Mouse (Mus musculus) cerebellum, adult 9-10 months (tissue): ENCODE measurements around the gene Cd6.
A peak's percentile ranks its signal among the peaks of the same experiment; 100 is the strongest.

Experiments
- DNase-seq: peaks from one replicate; pipeline ENCODE4 v3.0.0; 2022

Cd6 gene

DNA sequence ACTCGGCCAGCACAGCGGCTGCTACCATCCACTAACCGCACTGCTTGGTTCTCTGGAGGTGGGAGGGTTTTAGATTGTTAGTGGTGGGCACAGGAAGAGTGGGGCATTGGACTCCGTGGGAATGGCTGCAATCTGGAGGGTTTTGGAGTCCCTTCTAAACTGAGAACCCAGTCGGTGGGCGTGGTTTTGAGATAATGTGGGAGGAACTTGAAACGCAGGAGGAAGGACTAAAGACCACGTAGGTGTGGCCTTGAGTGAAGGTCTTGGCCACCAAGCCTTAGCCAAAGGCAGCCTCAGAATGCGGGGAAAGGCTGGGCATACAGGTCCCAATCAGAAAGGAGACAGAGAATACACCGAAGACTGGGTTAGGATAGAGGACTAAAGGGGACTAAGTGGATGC lies 31.3 kb downstream of the Cd6 start:
- DNase-seq: no peak

DNA sequence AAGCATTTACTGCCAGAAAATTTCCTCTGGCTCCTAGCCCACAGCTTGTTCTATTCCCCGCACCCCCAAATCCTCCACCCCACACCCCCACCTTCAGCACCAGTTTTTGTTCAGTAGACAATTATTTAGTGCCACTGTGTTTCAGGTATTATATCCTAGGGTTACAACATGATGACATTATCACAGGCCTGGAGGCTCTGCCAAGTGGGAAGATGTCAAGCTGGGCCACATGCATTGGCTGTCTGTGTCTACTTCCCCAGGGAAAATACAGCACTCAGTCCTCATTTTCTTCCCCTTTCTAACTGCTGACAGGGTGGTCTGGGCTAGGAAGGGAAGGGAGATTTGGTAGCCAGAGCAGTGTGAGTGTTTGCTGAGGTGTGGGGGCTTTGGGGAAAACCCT lies 34.9 kb downstream of the Cd6 start:
- DNase-seq: no peak

DNA sequence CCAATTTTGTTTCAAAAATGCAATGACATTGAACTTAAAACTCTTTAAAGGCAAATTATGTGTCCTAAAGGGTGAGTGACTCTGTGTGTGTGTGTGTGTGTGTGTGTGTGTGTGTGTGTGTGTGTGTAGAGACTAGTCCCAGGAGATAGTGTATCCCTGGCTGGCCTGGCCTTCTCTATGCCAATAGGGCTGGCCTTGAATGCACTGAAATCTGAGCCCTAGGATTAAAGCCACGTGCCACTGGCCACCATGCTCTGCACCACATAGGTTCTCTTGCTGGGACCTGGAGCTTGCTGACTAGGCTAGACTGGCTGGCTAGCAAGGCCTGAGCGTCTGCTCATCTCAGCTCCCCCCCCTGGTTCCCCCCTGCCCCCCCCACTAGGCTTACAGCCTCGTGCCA lies 36.8 kb downstream of the Cd6 start:
- no peak for DNase-seq

DNA sequence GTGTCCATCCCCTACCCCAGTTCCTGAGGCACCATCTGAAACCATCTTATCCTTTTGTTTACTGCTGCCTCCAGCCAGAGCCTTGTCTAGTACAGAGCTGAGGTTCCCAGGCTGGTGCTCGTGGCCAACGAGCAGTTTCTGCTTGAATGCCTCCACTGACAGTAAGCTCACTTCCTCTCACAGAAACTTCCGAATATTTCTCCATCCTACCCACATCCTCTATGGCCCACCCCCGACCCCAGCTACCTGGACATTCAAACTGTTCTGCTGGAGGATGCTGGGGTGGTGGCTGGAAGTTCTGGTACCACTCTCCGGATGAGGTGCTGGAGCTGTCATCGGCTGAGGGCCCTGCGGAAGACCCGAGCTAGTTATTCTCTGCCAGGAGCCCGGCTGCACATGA lies 39.5 kb downstream of the Cd6 start:
- DNase-seq: no peak

DNA sequence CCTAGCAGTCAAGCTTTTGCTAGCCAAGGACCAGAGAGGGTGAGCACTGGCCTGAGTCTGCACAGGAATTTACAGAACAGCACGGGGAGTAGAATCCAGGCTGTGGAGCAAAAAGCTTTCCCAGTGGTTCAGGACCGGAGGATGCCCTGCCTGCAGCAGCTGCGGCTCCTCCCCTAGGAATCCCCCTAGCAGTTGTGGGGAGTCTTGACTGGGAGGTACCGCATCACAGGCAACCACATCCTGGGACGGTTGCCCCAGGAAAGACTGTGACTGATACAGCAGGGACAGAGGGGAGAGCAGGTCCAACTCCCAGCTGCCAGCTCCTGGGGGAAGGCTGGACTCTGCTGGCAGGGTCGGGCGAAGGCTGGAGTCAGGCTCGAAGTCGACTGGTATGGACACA lies 41.6 kb downstream of the Cd6 start:
- DNase-seq: no peak

DNA sequence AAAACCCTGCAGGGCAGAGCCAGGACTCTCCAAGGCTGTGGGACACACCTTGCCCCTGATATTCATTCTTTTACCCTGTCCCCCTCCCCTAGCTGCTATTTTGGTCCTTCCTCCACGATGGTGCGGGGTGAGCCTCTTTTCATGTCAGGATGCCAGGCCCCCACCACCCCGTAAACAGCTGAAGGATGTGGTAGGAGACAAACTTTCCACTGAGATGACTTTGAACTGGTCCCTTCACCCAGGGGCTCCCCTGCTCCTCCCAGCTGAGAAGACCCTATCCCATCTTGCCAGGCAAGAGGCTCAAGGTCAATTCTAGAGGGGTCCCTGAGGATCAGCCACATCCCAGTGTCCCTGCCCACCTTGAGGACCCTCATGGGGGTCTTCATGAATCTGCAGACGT lies 42.5 kb downstream of the Cd6 start:
- DNase-seq: no peak

DNA sequence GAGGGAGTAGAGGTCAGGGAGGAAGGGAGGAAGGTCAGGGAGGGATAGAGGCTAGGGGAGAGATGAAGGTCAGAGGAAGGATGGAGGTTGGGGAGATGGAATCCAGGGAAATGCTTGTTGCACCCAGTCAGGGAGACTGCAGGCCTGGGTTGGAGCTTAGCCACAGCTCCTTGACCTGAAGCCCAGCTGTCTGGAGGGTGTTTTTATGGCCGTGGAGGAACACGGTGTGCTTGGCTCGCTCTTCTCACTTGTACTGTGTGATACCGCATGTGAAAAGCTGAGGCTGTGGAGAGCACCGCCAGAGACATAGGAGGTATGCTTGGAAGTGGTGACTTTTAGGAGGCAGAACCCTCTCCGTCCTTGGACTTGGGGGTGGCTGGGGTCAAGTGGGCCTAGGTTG lies 43.1 kb downstream of the Cd6 start:
- DNase-seq: no peak

DNA sequence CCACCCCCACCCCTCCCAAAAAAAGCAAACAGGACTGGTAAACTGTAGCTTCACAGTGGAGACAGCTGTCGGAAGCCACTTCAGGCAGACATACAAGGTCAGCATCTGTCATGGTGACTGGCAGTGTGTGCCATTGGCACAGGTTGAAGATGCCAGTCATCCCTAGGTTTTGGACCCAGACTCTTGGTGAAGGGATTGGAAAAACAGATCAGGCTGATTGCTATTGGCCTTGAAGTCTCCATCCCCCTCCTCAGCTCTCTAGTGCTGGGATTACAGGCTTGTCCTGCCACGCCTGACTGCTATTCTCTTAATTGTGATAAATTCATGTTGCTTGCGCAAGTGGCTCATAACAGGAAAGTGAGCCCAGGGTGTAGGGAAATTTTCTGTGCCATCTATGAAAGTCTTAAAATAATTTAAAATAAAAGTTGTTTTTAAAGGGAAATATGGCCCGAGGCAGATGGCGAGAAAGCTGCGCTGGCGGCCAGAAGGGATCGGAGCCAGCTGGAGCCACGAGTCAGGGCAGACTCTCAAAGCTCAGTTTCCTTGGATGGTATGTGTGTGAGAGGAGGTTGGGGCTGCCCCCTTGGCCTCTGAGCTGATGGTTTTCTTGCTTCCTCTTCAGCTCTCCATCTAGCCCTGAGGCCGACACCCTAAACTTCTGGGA lies 44.9 kb downstream of the Cd6 start:
- peak; percentile 80 for DNase-seq

DNA sequence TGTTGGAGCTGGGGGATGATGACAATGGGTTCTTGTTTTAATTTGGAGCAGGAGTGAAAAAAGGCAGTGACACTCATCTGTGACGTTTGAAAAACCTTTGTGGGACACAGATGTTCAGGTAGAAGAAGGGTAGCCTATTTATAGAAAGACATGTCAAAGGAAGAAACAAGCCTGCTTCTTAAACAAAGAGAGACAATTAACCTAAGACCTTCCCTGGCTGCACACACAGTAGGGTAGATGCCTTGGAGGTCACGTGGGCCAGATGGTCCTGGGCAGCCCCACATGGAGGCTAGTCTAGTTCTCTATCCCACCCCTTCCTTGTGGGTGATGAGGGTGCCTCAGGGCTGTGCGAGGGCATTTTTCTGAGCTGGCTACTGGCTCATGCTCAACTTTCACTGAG lies 45.8 kb downstream of the Cd6 start:
- DNase-seq: no peak

DNA sequence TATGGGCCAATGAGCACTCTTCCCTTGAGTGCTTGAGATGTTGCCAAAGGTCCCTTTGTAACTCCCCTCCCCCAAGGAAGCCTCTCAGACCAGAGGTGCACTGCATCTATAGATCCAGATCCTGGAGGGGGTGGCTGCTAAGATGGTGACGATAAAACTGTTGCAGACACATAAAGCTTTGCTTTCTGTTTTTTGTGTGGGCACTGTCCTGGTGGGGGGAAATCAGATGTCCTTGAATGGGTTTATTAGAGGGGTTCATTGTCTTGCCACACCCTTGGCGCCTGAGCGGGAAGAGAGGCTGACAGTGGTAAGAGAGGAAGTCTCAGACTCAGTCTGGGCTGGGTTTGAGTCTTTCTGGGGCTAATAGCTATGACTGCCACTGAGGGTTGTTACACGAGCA lies 46.7 kb downstream of the Cd6 start:
- DNase-seq: no peak

DNA sequence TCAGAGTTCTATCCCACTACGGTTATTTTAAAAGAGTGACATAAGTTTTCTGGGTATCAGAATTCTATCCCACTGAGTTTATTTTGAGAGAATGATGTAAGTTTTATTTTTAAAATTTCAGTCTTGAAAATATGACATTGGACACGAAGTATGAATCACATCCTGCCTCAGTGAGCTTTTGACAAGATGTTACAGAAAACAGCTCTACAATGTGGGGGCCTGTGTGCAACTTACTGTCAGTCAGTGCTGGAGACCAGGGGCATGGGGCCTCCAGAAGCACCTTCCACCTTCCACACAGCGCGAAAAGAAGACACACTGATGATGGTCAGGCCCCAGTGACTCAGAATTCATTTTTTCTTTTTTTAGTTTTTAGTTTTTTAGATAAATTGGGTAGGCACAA lies 48.2 kb downstream of the Cd6 start:
- no peak for DNase-seq

DNA sequence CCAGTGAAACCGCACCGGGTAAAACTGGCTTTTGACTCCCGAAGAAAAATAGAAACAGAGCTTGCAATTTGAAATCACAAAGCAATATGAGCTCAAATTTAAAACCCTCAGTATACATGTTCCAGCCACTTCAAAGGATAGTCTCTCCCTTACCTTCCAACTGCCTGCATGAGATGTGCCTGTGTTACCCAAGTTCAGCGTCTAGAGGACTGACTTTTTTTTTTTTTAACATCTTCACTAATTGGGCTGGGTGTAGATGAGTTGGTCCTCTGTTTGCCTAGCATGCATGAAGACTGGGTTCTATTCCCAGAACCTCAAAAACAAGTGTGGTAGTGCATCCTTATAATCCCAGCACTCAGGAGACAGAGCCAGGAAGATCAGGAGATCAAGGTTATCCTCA lies 53.0 kb downstream of the Cd6 start:
- DNase-seq: no peak

DNA sequence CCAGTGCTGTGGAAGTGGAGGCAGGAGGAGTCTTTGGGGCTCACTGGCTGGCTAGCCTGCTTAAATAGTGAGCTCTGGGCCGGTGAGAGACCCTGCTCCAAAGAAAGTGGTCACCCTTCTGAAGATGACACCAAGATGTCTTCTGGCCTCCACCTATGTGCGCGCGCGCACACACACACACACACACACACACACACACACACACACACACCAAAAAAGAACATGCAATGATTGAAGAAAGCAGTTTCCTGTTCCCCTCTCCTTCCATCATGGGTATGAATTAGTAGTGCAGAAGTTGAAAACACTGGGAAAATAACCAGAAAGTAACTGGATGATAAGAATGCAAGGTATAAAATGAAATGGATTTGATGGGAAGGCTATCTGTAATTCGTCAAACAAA lies 55.7 kb downstream of the Cd6 start:
- no peak for DNase-seq

DNA sequence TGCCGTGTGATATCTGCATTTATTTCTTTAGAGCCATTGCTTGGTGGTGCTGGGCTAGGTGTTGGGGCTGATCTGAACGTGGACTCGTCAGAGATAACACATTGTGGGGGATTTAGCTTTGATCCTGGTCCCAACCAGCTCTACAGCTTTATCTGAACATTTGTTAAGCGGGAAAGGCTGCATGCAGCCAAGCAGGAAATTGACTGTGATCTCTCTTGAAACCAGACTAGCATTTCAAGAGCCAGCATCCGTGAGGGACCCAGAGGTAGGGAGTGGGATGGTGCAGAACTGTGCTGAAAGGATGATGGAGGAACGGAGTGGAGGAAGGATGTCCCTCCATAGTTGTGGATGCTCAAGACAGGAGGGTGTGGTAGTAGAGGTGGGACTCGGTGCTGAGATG lies 56.5 kb downstream of the Cd6 start:
- no peak for DNase-seq

DNA sequence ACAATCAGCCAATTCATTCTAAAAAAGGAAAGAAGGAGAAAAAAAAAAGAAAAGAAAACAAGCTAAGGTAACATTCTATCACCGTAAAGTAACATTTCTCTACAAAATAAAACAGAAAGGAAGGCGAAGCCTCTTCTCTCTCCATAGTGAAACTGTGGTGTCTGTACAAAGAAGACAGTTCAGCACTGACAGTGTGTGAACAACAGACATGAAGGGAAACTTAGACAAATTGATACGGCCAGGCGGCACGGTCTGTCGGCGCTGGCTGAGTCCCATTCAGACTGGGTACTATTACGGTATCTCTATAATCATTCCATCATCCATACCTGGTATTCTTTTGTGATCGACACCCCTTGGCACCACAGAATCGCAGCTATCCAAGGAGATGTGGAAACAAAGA lies 57.0 kb downstream of the Cd6 start:
- no peak for DNase-seq

DNA sequence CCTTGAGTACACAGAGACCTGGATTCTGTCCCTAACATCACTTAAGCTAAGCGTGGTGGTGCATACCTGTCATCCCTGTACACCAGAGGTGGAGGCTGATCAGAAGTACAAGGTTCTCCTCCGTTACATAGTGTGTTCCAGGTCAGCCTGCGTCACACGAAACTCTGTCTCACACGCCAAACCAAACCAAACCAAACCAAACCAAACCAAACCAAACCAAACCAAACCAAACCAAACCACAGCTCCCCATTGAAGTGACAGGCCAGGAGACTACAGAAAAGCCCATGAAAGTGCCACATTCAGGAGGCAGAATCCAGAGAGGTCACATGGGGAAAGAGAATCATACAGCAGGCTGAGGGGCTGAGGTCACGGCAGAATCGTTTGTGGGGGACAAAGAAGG lies 57.9 kb downstream of the Cd6 start:
- DNase-seq: no peak

DNA sequence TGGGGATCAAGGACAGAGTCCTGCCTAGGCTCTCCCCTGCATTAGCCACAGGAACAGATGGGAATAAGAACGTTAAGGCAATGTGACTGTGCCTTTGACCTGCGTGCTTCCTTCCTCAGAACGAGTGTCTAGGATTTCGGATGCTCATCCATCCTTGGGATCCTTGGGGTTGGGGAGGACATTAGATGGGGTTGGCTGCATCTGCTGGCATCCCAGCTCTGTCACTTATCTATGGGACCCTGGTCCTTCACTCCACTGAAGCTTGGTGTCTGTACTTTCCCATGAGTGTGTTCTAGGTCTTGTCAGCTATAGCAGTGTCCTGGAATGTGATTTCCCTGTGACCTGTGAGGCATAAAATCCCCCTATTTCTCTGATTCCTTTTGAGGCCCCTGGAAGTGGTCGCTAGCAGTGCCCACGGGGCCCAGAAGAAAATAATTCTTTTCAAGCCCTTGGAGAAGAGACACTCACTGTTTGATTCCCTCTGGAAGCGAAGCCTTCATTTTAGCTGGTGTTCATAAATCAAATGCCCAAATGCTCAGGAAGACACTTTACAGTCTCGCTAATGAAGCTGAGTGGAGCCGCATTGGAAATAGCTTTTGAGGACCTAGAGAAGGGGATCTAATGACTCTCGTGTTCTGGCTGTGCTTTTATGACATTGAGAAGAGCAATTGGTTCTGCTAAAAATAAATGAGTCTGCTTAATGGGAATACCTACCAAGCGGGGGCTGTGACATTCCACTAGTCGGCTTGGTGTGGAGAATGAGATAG lies 60.2 kb downstream of the Cd6 start:
- no peak for DNase-seq

DNA sequence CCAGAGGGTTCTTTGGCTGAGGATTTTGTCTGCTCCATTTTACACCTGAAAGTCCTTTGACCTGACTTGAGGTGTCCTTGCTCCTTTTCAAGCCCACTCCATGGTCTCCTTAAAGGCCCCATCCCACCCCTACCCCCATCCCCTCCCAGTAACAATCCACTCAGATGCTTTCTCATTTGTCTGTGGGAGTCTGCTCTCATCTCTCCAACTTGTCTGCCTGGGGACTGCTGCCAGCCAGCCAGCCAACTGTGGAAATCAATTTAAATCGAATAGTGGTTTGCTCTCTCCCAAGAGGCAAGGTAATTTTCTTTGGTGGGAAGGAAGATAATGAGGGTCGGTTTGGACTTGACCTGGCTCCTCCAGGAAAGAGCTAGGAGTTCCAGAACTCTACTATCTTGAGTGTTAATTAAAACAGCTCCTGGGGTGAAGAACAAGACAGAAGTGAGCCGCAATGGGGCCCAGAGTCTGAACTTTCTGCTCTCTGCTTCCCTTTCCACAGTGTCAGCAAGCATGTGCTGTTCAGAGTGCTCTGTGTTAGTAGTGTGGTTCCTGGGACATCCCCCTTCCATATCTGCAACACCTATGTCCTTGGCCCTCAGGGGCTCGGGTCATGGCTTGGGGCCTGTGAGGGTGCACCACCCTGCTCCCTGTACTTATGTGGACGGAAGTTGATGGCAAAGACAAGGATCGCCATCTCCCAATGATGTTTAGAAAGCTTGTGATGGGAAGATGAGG lies 61.0 kb downstream of the Cd6 start:
- no peak for DNase-seq

DNA sequence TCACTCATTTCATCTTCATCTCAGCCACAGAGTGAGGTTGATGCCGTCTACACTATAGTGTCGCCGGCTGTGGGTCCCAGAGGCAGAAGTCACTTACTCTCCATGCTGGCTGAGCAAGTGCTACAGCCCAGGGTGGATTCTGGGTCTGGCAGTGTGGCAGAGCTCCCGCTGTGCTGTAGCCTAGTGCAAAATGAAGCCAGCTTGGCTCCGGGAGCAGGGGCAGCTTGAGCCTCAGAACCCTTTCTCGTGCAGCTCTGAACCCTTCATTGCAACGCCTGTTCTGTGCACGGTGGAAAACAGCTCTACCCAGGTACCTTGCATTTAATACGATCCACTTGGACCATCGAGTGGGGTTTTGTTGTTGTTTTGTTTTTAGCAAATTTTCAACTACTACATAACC lies 62.2 kb downstream of the Cd6 start:
- DNase-seq: peak; percentile 88

DNA sequence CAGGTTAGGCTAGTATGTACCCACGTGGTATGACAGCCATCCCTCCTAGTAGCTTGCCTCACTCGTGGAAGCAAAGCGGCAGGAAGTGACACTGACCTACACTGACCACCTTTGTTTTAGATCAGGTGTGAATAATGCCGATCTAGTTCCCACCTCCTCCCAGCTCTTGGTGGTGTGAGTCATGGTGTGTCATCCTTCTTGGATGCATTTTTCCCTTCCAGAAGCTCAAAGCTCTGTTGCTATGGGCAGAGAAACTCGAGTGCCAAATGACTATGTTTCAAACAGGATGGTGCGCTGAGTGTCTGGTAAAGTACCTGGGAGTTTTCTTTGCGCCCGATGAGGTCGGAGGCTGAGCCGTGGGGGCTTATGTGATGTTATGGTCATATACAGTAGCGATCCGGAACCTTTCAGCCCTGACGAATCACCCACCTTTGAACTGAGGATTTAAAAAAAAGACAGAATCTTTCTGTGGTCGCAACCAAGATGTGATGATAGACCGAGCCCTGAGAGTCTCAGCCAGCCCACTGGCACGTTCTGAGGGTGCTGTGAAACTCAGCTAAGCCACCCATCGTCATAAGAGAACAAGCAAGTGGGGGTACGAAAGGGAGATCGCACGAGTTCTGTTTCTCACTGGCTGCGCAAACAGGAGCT lies 66.4 kb downstream of the Cd6 start:
- DNase-seq: peak; percentile 56

DNA sequence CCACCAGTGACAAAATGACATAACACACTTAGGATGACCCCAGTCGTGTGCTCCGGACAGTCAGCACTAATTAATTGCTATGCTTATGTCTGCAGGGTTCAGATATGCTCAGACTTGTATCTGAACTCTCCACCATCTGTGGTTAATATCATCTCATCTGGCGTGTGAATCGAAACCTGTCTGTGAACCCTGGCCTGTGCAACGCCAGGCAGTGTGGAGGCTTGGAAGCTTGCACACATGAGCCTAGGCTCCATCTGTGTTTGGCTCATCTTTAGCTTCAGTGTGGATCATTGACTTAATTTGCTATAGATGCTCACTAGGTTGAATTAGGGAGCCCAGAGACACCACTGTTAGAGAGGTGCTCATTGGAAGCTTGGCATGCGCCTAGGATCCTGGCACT lies 67.4 kb downstream of the Cd6 start:
- DNase-seq: no peak

DNA sequence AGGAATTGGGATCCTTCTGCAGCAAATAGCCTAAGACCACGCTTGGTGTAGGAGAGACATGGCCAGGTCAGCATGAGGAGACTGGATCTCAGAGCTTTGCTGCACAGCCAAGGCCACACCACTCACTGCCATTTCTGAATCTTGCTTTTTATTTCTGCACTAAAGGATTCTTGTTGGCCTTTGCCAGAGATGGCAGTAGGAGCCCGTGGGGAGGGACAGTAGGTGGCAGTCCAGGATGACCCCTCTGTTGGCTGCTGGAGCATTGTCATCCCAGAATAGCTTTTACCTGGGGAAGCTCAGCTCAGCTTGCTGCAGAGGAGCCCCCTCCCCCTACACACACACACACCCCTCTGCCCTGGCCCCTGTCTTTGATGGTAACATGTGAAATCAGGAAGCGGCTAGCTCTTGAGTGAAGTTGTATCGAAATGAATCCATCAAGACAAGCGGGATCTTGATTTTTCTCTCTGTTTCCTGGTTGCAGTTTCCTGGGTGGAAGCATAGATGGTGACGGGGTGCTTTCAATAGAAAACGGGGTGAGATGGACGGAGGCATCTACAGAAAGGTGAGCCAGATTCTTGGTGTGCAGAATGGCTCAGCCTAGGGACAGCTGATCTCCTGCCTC lies 68.0 kb downstream of the Cd6 start:
- DNase-seq: no peak
